Mouse (Mus musculus): ENCODE data around the gene Spon1.

DNA sequence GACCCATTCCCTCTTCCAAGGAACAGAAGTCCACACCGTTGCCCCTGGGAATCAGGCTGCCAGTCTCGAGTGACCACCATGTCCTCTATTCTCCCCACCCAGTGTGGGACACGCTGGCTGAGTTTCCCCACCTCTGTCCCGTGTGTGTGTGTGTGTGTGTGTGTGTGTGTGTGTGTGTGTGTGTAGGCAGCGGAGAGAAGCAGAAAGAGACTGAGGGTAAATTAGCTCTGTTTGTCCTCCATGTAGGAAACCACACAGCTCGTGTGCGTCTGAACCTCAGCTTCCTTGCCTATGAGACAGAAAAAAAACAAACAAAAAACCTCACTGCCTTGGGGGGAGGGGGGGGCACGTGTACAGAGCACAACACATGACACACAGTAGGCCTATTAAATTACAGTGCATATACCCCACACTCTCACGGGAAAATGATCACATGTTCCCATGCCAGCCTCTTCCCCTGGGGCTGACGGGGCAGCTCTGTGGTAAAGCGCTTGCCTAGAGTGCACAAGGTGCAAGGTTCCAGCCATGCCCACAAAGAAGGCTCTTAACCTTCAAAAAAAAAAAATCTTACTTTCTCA lies 303.2 kb downstream of the Spon1 start:
- no peak for TF ChIP-seq CTCF (IDR thresholded peaks at IDR 0.05 in 2 of 3, conservative IDR thresholded peaks at IDR 0.05 in 1 of 3; ENCODE audit: control insufficient read depth in 1 of 3, insufficient read depth in 1 of 3, low read depth in 2 of 3, low read length in 3 of 3, poor library complexity in 1 of 3, severe bottlenecking in 1 of 3)
- TF ChIP-seq MAZ (IDR thresholded peaks at IDR 0.05; ENCODE audit: low read depth, low read length) = no peak
- TF ChIP-seq EP300 (IDR thresholded peaks at IDR 0.05; ENCODE audit: low read depth in 1 of 2, low read length in 2 of 2) = no peak
- TF ChIP-seq POLR2A (IDR thresholded peaks at IDR 0.05; ENCODE audit: control insufficient read depth in 1 of 2, insufficient read depth in 1 of 2, low read depth in 1 of 2, low read length in 2 of 2, poor library complexity in 1 of 2) = no peak
- no peak for TF ChIP-seq SIN3A (IDR thresholded peaks at IDR 0.05; ENCODE audit: low read length)
- TF ChIP-seq SMC3 (IDR thresholded peaks at IDR 0.05; ENCODE audit: low read depth, low read length) = no peak
- no peak for TF ChIP-seq MAX (IDR thresholded peaks at IDR 0.05; ENCODE audit: low read length)
- no peak for TF ChIP-seq GABPA (IDR thresholded peaks at IDR 0.05; ENCODE audit: low read depth, low read length)
- no peak for TF ChIP-seq TCF12 (IDR thresholded peaks at IDR 0.05; ENCODE audit: low read depth, low read length)
- TF ChIP-seq HCFC1 (IDR thresholded peaks at IDR 0.05; ENCODE audit: low read depth, low read length) = no peak
- TF ChIP-seq RCOR1 (IDR thresholded peaks at IDR 0.05; ENCODE audit: low read depth, low read length) = no peak

Measured in MEL (cell line).